Mouse (Mus musculus) embryo, embryonic 10.5 days (tissue): ENCODE measurements around the gene Qrfp.

Source experiments
- DNase-seq: peaks from one replicate; pipeline ENCODE4 v3.0.0-alpha.2; 2015; ENCODE audit warnings: low spot score

The Qrfp gene

GRCm38 (mm10) chr2:31769631-31770111, 40.7 kb downstream of the Qrfp start:
- no peak for DNase-seq

GRCm38 (mm10) chr2:31769115-31769514, 41.3 kb downstream of the Qrfp start:
- no peak for DNase-seq

GRCm38 (mm10) chr2:31767815-31768214, 42.6 kb downstream of the Qrfp start:
- no peak for DNase-seq

- no peak for DNase-seq
These were observed 43.3 kb downstream of the Qrfp start for GRCm38 (mm10) chr2:31767104-31767503.

GRCm38 (mm10) chr2:31763271-31763670, 47.1 kb downstream of the Qrfp start:
- no peak for DNase-seq

- DNase-seq = peak; percentile 56
These were observed 47.5 kb downstream of the Qrfp start for GRCm38 (mm10) chr2:31762853-31763252.

- DNase-seq = no peak
These were observed 48.2 kb downstream of the Qrfp start for GRCm38 (mm10) chr2:31762155-31762554.

- no peak for DNase-seq
These were observed 48.8 kb downstream of the Qrfp start for GRCm38 (mm10) chr2:31761585-31761984.

- peak; percentile 67 for DNase-seq
These were observed 49.3 kb downstream of the Qrfp start for GRCm38 (mm10) chr2:31761115-31761531.

- DNase-seq = no peak
These were observed 49.9 kb downstream of the Qrfp start for GRCm38 (mm10) chr2:31760486-31760885.

GRCm38 (mm10) chr2:31759751-31760460, 50.5 kb downstream of the Qrfp start:
- DNase-seq = peak; percentile 93

- no peak for DNase-seq
These were observed 51.4 kb downstream of the Qrfp start for GRCm38 (mm10) chr2:31758966-31759365.

GRCm38 (mm10) chr2:31757472-31757871, 52.9 kb downstream of the Qrfp start:
- no peak for DNase-seq
